Mouse (Mus musculus) neutrophil, adult 5-6 weeks (primary cell): ENCODE measurements around the gene Lamp2. TPM values are rescaled to one million over a fixed set of nuclear protein-coding genes. Genes with fewer than 3 reads are reported as not detected.
"Not testable (repeated sequence)": the region's sequence is repeated elsewhere in the genome, so short reads cannot be mapped to it uniquely, and the experiment has no call there.

ENCODE experiments used
- ATAC-seq: fragments of 151-379, 151-347 bp; 2 replicates; pipeline ENCODE4 v1.8.0; 2017; ENCODE audit warnings: mild to moderate bottlenecking, moderate TSS enrichment; ENCODE audit not compliant: insufficient number of reproducible peaks, poor library complexity, low FRiP score, severe bottlenecking; ENCODE audit errors: extremely low read depth
- total RNA-seq: library from RNA; stranded (forward); fragments of 200-1000 nt; gene quantifications from 2 replicates; pipeline ENCODE4 v1.2.3, GENCODE M21; 2017

Lamp2 gene
- total RNA-seq, result 179 and 194 TPM in 2 replicates

GRCm38 (mm10) chrX:38455890-38456634, at the start of gene Lamp2:
Gene Lamp2, minus strand, starts transcription at chrX:38456454.
- peak; percentile 99 for ATAC-seq

GRCm38 (mm10) chrX:38504846-38505245, 48.6 kb upstream of the Lamp2 start:
- no peak for ATAC-seq

GRCm38 (mm10) chrX:38502182-38502581, 45.9 kb upstream of the Lamp2 start:
- not testable (repeated sequence) for ATAC-seq

- not testable (repeated sequence) for ATAC-seq
Measured at GRCm38 (mm10) chrX:38485464-38485863, 29.2 kb upstream of the Lamp2 start.

- ATAC-seq, result no peak
Measured at GRCm38 (mm10) chrX:38478583-38478982, 22.3 kb upstream of the Lamp2 start.

GRCm38 (mm10) chrX:38473537-38474299, 17.5 kb upstream of the Lamp2 start:
- ATAC-seq, result peak; percentile 74

- ATAC-seq, result no peak
Measured at GRCm38 (mm10) chrX:38473164-38473536, 16.9 kb upstream of the Lamp2 start.

- ATAC-seq, result no peak
Measured at GRCm38 (mm10) chrX:38466236-38466635, 10.0 kb upstream of the Lamp2 start.

- ATAC-seq, result no peak
Measured at GRCm38 (mm10) chrX:38463160-38463559, 6.9 kb upstream of the Lamp2 start.

- ATAC-seq, result peak; percentile 82
Measured at GRCm38 (mm10) chrX:38462101-38462500, 5.8 kb upstream of the Lamp2 start.

GRCm38 (mm10) chrX:38460887-38461286, 4.6 kb upstream of the Lamp2 start:
- no peak for ATAC-seq

- no peak for ATAC-seq
Measured at GRCm38 (mm10) chrX:38459076-38459475, 2.8 kb upstream of the Lamp2 start.

GRCm38 (mm10) chrX:38456635-38457006, 367 bp upstream of the Lamp2 start:
- ATAC-seq, result no peak

- ATAC-seq, result no peak
Measured at GRCm38 (mm10) chrX:38455474-38455873, 780 bp downstream of the Lamp2 start.

- ATAC-seq, result no peak
Measured at GRCm38 (mm10) chrX:38454900-38455299, 1.4 kb downstream of the Lamp2 start.

GRCm38 (mm10) chrX:38453924-38454323, 2.3 kb downstream of the Lamp2 start:
- no peak for ATAC-seq

GRCm38 (mm10) chrX:38450476-38450875, 5.8 kb downstream of the Lamp2 start:
- ATAC-seq, result no peak

GRCm38 (mm10) chrX:38445705-38446104, 10.5 kb downstream of the Lamp2 start:
- ATAC-seq, result no peak

- no peak for ATAC-seq
Measured at GRCm38 (mm10) chrX:38442425-38442824, 13.8 kb downstream of the Lamp2 start.

- ATAC-seq, result no peak
Measured at GRCm38 (mm10) chrX:38439629-38440028, 16.6 kb downstream of the Lamp2 start.
